Mouse (Mus musculus) heart, embryonic 15.5 days (tissue): ENCODE results near the gene Irs2. TPM values are rescaled to one million over a fixed set of nuclear protein-coding genes. Genes with fewer than 3 reads are reported as not detected.

ENCODE experiments used
- ATAC-seq: fragments of 200-750 bp; cut with Nextera tagmentation; replicated peaks from 2 replicates; pipeline ENCODE4 v1.8.0; 2017; ENCODE audit warnings: low read depth, moderate TSS enrichment; ENCODE audit not compliant: insufficient number of reproducible peaks, insufficient read depth, low FRiP score
- H3K27ac ChIP-seq: fragments of 300-500 bp; sonication (generic); 2 replicates; pipeline ENCODE4 v1.5.1; 2015; ENCODE audit warnings: mild to moderate bottlenecking, inconsistent platforms
- H3K27me3 ChIP-seq: fragments of 300-500 bp; sonication (generic); 2 replicates; pipeline ENCODE4 v1.6.1; 2015; ENCODE audit warnings: inconsistent platforms
- H3K36me3 ChIP-seq: fragments of 300-500 bp; sonication (generic); 2 replicates; pipeline ENCODE4 v1.6.1; 2015; ENCODE audit warnings: mild to moderate bottlenecking, inconsistent platforms
- H3K4me1 ChIP-seq: fragments of 300-500 bp; sonication (generic); replicated peaks from 2 replicates; pipeline ENCODE4 v1.6.1; 2015; ENCODE audit warnings: inconsistent platforms
- H3K4me2 ChIP-seq: fragments of 300-500 bp; sonication (generic); 2 replicates; pipeline ENCODE4 v1.6.1; 2015; ENCODE audit warnings: inconsistent platforms, mild to moderate bottlenecking, moderate library complexity
- H3K4me3 ChIP-seq: fragments of 300-500 bp; sonication (generic); 2 replicates; pipeline ENCODE4 v1.5.1; 2015; ENCODE audit warnings: mild to moderate bottlenecking, inconsistent platforms
- H3K9ac ChIP-seq: fragments of 300-500 bp; sonication (generic); 2 replicates; pipeline ENCODE4 v1.6.1; 2015; ENCODE audit warnings: mild to moderate bottlenecking, inconsistent platforms
- H3K9me3 ChIP-seq: fragments of 300-500 bp; sonication (generic); replicated peaks from 2 replicates; pipeline ENCODE4 v1.6.1; 2016; ENCODE audit warnings: inconsistent platforms
- WGBS: fragments of 180-500 bp; shearing (Covaris S2); methylation state at CpG from one replicate; pipeline ENCODE4 v1.1.7; 2015; ENCODE audit warnings: mixed read lengths; 5-methylcytosine and 5-hydroxymethylcytosine counted together
- polyA plus RNA-seq: library from polyadenylated mRNA; unstranded; fragments of >200 nt; fragmentation: Nextera tagmentation; extraction: Ambion mirVana; gene quantifications from 2 replicates; pipeline ENCODE4 v1.2.1, GENCODE M21; 2015

The Irs2 gene
- polyA plus RNA-seq, 1 experiment from 2014 or later: 3.4 TPM

DNA sequence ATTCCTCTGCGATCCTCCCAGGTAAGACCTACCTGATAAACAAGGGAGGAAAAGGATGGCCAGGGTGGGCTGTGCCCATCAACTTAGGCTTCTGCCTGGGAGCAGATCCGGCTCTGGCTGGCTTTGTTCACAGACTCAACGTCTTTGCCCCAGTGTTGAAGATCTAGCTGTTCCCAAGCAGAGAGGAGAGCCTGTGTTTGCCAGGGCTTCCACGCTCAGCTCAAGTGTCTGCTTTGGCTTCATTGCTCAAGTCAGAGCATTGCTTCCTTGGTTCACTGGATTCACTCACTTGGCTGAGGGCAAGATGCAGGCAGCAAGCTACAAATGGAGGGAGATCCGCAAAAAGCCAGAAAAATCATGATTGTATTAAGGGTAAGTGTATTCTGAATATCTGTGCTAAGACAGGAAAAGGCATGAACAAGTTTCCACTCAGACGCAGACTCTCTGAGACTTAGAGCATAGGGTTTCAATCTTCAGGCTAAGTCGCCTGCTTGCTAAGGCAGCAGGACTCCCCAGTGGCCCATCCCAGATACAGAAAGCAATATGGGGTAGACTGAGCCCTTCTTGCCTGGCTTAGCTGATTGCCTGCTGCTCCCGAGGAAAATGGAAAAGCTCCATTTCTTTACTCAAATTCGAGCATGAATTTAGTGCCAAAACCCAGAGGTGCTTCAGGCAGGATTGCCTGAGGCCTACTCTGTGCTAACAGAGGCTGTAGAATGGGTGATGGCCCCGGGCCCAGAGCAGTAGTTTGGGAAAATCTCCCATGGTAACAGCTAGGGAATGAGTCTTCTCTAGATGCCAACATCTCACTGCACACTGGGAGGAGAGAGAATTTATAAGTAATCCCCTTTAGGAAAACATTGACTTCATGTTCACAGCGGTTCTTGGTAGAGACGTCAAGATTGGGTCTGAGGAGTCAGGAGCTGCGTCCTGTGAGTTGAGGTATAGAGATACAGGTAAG lies 37.5 kb downstream of the Irs2 start:
- Histone ChIP-seq H3K9ac (no peak overlapping the region), H3K4me2 (no peak overlapping the region), H3K4me3 (no peak overlapping the region), H3K36me3 (no peaks in the 10 kb centered on the region), H3K9me3 (no peaks in the 10 kb centered on the region), H3K27me3 (peaks cover 7% of the 10 kb centered on the region; the same call in 1 of the 2 replicates), H3K27ac (no peak overlapping the region), H3K4me1 (peaks cover 32% of the 10 kb centered on the region)
- 76% methylated on average over 13 of the region's 13 CpGs for WGBS
- no peak for ATAC-seq

DNA sequence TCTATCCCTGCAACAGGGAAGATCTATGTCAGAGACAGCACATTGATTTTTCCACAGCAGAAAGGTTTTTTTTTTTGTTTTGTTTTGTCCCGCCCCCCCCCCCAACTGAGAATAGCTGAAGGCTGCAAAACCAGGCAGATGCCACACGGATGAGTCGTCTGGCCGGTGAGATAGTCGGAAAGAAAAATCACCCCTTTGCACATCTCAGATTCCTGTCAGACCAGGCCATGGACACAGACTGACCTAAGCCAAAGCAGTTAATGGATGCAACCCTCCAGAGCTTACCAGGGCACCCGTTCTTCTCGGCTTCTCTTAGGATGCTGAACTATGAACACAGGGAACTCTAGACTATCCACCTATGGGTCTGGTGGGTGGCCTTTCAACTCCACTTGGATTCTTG lies 39.6 kb downstream of the Irs2 start:
- Histone ChIP-seq H3K9ac (no peak overlapping the region), H3K36me3 (no peaks in the 10 kb centered on the region), H3K4me2 (no peak overlapping the region), H3K27ac (no peak overlapping the region), H3K4me3 (no peak overlapping the region), H3K9me3 (no peaks in the 10 kb centered on the region), H3K27me3 (peaks cover 7% of the 10 kb centered on the region; the same call in 1 of the 2 replicates), H3K4me1 (peaks cover 44% of the 10 kb centered on the region)
- ATAC-seq: no peak
- WGBS: 46% methylated on average over 7 of the region's 7 CpGs

DNA sequence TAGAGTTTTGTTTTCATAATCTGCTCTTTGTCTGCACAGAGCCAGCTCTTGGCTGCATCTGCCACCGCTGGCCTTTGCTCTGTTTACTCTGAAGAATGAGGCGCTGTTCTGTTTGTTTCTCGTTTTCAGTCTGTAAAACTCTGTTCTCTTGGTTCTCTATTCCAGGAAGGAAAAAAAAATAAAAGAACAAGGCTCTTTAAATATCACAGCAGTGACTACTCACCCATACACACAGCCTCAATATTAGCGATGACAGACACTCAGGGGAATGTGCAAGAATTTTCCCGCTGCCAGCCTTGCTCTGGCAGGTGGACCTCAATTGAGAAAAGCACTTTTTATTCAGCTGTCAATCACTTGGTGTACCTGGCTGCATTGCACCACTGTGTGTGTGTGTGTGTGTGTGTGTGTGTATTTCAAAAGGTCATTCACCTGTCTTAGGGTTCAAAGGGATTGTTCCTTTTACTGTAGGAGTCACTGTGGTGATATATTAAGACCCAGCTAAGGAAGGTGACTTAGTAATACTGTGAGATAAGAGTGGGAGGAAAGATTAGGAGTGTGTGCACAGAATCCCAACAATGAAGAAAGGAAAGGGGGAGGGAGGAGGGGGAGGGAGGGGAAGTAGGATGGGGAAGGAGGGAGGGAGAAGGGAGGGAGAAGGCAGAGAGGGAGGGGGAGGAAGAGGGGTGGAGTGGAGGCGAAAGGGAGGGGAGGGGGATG lies 42.7 kb downstream of the Irs2 start:
- peak overlapping the region; percentile 46 for H3K27ac ChIP-seq
- no peak overlapping the region for H3K9ac ChIP-seq
- H3K4me2 ChIP-seq: peak overlapping the region; percentile 20; the same call in 1 of the 2 replicates
- 18% methylated on average over 6 of the region's 6 CpGs for WGBS
- 0 out of 2 replicates have a peak, but pooled peaks cover 6% of the 10 kb centered on the region for H3K27me3 ChIP-seq
- peaks cover 48% of the 10 kb centered on the region for H3K4me1 ChIP-seq
- ATAC-seq: 0 out of 2 replicates have a peak, but pooled peaks have one; percentile 34
- H3K4me3 ChIP-seq: no peak overlapping the region
- H3K9me3 ChIP-seq: no peaks in the 10 kb centered on the region
- no peaks in the 10 kb centered on the region for H3K36me3 ChIP-seq

DNA sequence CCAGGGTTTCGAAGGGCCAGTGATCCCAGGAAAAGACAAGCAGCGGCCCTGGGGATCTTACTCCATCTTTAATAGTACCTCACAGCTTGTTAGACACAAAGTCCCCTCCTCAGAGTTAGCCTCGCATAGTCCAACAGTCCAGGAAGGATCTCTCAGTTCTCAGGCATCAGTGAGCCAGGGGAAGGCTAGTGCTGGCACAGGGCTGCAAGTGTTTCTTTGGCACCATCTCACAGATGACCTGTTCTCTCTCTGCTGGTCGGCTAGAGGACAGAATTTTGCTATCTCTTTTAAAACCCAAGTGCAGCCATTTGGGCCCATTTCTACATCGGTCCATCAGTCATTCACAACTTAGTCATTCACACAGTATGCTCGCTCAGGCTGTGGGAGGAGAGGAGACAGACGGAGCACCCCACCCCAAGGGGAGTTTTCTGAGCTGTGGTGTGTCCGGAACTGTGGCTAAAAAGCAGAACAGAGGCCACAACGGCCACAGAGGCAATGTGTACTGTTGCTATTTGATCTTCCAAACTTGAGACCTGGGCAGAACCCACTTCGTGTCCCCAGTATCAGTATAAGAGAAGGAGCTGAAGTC lies 43.7 kb downstream of the Irs2 start:
- H3K9ac ChIP-seq: no peak overlapping the region
- 61% methylated on average over 10 of the region's 10 CpGs for WGBS
- H3K36me3 ChIP-seq: no peaks in the 10 kb centered on the region
- H3K4me3 ChIP-seq: no peak overlapping the region
- H3K4me2 ChIP-seq: no peak overlapping the region
- H3K4me1 ChIP-seq: peaks cover 54% of the 10 kb centered on the region
- H3K9me3 ChIP-seq: no peaks in the 10 kb centered on the region
- ATAC-seq: no peak
- peaks cover 7% of the 10 kb centered on the region; the same call in 1 of the 2 replicates for H3K27me3 ChIP-seq
- peak overlapping the region; percentile 46; the same call in 1 of the 2 replicates for H3K27ac ChIP-seq

DNA sequence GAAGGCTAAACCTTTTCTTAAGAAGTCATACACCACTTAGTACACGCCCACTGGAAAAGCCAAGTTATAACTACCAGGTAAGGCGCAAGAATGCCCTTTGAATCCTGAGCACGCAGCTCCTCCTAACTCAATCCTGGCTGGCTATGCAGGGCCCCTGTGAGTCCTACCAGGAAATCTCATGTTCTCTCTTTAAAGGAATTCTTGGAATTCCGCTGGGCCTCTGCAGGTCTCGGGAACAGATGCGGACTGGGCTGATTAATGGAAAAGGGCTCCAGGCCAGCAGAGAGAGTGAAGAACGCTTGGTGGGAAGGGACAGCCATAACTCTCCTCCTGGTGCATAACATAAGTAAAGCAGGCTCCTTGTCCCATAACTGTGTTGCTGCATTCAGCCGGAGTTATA lies 46.3 kb downstream of the Irs2 start:
- Histone ChIP-seq H3K27me3 (peaks cover 21% of the 10 kb centered on the region), H3K4me3 (no peak overlapping the region), H3K4me2 (peak overlapping the region; percentile 32), H3K27ac (peak overlapping the region; percentile 76), H3K4me1 (peaks cover 62% of the 10 kb centered on the region), H3K36me3 (no peaks in the 10 kb centered on the region), H3K9me3 (no peaks in the 10 kb centered on the region), H3K9ac (no peak overlapping the region)
- WGBS: 8% methylated on average over 8 of the region's 8 CpGs
- peak; percentile 28; the same call in 1 of the 2 replicates for ATAC-seq

DNA sequence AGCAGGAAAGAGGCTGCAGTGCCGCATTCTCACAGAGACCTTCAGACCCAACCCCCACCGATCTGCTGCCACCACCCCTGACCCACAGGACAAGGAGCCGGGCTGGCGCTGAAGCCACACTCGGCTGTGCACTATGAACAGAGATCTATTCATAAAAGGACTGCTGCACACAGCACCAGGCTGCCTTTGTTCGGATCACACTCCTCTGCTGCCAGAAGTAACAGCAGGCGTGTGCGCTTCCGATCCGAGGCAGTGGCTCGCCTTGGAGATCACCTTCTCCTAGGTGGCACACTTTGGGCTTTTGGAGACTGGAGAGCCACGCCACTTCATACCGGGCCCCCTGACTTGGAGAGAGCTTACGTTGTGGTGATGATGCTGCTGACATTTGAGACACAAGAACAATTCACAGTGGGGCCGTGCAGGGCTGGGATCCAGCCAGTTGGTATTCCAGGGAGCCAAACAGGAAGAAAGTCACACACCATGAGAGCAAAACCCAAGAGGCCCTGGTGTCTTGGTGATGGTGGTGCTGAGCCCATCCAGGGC lies 47.9 kb downstream of the Irs2 start:
- ATAC-seq: no peak
- H3K4me1 ChIP-seq: peaks cover 53% of the 10 kb centered on the region
- no peak overlapping the region for H3K9ac ChIP-seq
- H3K4me3 ChIP-seq: peak overlapping the region; percentile 19; the same call in 1 of the 2 replicates
- WGBS: 18% methylated on average over 15 of the region's 15 CpGs
- H3K9me3 ChIP-seq: no peaks in the 10 kb centered on the region
- H3K36me3 ChIP-seq: no peaks in the 10 kb centered on the region
- H3K4me2 ChIP-seq: peak overlapping the region; percentile 54
- peak overlapping the region; percentile 60 for H3K27ac ChIP-seq
- peaks cover 17% of the 10 kb centered on the region for H3K27me3 ChIP-seq

DNA sequence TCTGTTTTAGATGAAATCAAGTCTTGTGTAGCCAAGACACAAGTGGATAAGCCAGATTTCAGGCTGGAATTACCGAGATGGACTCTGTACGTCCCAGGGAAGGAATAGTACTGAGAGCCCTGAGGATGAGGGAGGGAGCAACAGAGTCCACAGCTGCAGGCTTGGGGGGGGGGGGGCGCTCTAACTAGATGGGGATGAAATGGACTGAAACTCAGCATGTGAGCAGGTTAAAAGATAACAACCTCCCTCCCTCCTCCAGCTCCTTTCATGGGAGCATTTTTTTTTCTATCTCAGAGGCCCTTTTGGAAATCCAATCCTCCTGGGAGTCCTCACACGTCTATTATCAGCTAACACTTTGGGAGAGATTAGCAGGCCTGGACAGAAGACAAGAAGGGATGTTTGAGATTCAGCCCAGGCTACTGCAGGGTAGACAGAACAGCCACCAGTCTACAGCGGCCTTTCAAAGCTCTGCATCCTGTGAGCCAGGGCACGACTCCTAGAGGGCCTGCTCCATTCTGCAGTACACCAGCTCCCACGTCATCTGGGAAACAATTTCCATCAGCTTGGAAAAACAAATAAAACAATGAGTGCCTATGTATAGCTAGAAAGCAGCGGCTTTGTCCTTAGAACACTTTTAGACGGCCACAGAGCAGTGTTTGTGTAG lies 50.8 kb downstream of the Irs2 start:
- WGBS: 15% methylated on average over 9 of the region's 9 CpGs

DNA sequence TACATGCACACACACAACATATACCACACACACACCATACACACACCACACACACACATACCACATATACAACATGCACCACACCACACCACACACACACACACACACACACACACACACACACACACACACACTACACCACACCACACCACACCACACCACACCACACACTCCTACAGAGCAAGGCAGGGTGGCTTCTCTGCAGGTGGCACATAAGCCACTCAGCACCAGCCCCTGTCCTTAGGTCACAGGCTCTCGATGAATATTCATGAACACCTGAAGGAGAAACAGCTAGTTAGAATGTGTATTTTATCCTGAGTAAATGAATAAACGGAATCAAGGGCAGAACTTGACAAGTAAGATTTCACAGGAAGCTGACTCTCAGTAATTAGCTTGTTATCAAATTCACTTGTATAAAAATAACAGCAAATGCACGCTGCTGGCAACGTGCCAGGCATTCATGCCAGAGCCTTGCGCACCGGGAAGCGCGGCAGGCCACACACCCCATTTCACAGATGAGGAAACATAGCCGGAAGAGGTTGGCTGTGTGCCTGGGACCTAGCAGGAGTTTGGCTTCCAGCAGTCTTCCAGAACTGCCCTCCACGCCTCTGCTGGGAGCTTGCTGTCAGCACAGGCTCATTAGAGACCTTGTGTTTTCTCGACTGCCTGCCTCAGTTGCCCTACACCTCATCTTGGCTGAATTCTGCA lies 54.8 kb downstream of the Irs2 start:
- H3K9ac ChIP-seq: no peak overlapping the region
- H3K36me3 ChIP-seq: no peaks in the 10 kb centered on the region
- peaks cover 19% of the 10 kb centered on the region for H3K27me3 ChIP-seq
- H3K4me3 ChIP-seq: no peak overlapping the region
- ATAC-seq: peak; percentile 66
- H3K9me3 ChIP-seq: no peaks in the 10 kb centered on the region
- WGBS: 7% methylated on average over 11 of the region's 11 CpGs
- H3K4me1 ChIP-seq: peaks cover 45% of the 10 kb centered on the region
- peak overlapping the region; percentile 17; the same call in 1 of the 2 replicates for H3K27ac ChIP-seq
- no peak overlapping the region; the same call in 1 of the 2 replicates for H3K4me2 ChIP-seq

More for the DNA sequence above, 50.8 kb downstream of the Irs2 start:
- Histone ChIP-seq H3K9ac (no peak overlapping the region), H3K9me3 (no peaks in the 10 kb centered on the region), H3K27me3 (peaks cover 17% of the 10 kb centered on the region), H3K27ac (peak overlapping the region; percentile 41), H3K4me1 (peaks cover 56% of the 10 kb centered on the region), H3K4me2 (no peak overlapping the region), H3K4me3 (no peak overlapping the region), H3K36me3 (no peaks in the 10 kb centered on the region)
- ATAC-seq: peak; percentile 53

DNA sequence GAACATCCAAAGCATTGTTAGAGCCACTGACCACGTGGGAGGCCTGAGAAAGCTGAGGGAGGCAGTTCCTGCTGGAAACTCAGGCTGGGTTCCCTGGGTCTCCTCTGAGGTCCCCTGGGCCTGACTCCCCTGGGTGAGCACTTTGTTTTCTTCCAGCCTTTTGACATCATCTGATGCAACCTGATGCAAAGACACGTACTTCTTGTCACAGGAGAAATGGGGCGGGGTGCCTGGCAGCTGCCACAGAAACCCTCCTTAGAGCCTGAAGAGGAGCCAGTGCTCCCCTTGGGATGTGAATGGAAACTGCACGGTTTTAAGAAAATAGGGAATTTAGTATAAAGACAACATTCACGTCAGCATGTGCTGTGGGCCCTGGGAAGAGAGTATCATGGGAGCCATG lies 55.6 kb downstream of the Irs2 start:
- Histone ChIP-seq H3K4me2 (no peak overlapping the region), H3K27me3 (peaks cover 20% of the 10 kb centered on the region; the same call in 1 of the 2 replicates), H3K27ac (0 out of 2 replicates have a peak overlapping the region, but pooled peaks have one; percentile 22), H3K4me1 (peaks cover 44% of the 10 kb centered on the region), H3K36me3 (no peaks in the 10 kb centered on the region), H3K9ac (no peak overlapping the region), H3K9me3 (no peaks in the 10 kb centered on the region), H3K4me3 (no peak overlapping the region)
- ATAC-seq: no peak
- WGBS: 53% methylated on average over 5 of the region's 5 CpGs

DNA sequence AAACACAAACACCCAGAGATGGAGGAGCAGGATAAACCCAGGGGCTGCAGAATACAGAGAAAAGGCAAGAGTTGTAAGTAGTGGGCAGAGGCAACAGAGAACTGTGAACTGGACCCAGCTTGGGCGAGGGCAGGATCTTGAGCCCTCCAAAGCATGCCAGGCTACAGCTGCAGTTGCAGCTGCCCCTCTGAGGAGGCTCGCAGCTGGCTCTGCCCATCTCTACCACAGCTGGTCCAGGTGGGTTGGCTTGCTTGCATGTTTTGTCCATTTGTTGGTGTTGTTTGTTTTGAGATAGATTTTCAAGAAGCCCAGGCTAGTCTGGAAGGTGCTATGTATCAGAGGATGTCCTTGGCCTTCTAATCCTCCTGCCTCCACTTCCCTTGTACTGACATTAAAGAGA lies 56.0 kb downstream of the Irs2 start:
- Histone ChIP-seq H3K27me3 (peaks cover 21% of the 10 kb centered on the region; the same call in 1 of the 2 replicates), H3K36me3 (no peaks in the 10 kb centered on the region), H3K27ac (no peak overlapping the region), H3K4me3 (no peak overlapping the region), H3K4me2 (no peak overlapping the region), H3K4me1 (peaks cover 42% of the 10 kb centered on the region), H3K9me3 (no peaks in the 10 kb centered on the region), H3K9ac (no peak overlapping the region)
- WGBS: 77% methylated on average over 2 of the region's 2 CpGs
- no peak for ATAC-seq
